Comparison of ENCODE assay signal across 8 mouse cellular contexts in genomic region chr17:84119221-84120017, GRCm38 (mm10).
DNase-seq lines count a peak whose midpoint lies in the region; ATAC-seq lines count a peak whose summit lies in the region.

No protein-coding gene starts in this region.

- no peaks in the 10 kb centered on the region for H3K9me3 ChIP-seq in liver, embryonic 15.5 days (replicated peaks)

- H3K4me2 ChIP-seq in liver, embryonic 15.5 days, result peak overlapping the region; percentile 13; the same call in 1 of the 2 replicates

- H3K4me1 ChIP-seq in liver, embryonic 15.5 days (replicated peaks), result peaks cover 72% of the 10 kb centered on the region

- no peaks in the 10 kb centered on the region for H3K36me3 ChIP-seq in liver, embryonic 15.5 days (replicated peaks)

- peak; percentile 42 for DNase-seq in adrenal gland, postnatal 14 days
- DNase-seq in adrenal gland, adult 18-20 months (ENCODE audit: low spot score in 2 of 2), result no peak
- peak; percentile 58 for DNase-seq in MEL-GATA-1-ER (ENCODE audit: extremely low read depth, low read depth)
- peak; percentile 93 to 94 for DNase-seq in spleen, postnatal 36 days (ENCODE audit: low spot score in 2 of 2)
- no peak for DNase-seq in cerebellum, adult 9-10 months
- no peak for DNase-seq in Muller cell, postnatal 12 days (ENCODE audit: inconsistent ontology term)
- DNase-seq in kidney, postnatal 10 days, result no peak

- H3K4me3 ChIP-seq in liver, embryonic 15.5 days (replicated peaks), result no peak overlapping the region

- WGBS in liver, embryonic 15.5 days (ENCODE audit: insufficient replicate concordance), result 36% methylated on average over 16 of the region's 16 CpGs

- ATAC-seq in liver, embryonic 15.5 days (ENCODE audit: insufficient read depth), result no peak; the same call in 1 of the 2 replicates

- H3K27me3 ChIP-seq in liver, embryonic 15.5 days, result no peaks in the 10 kb centered on the region

- H3K9ac ChIP-seq in liver, embryonic 15.5 days, result no peak overlapping the region

- H3K27ac ChIP-seq in liver, embryonic 15.5 days (replicated peaks), result peak overlapping the region; percentile 84

Comparison
In these comparisons a context has a peak if more than half of its experiments do, and no peak if none do; other contexts are left out.
1. DNase-seq: peak in adrenal gland, postnatal 14 days (single experiment), MEL-GATA-1-ER (single experiment) and spleen, postnatal 36 days (2 of 2); none in adrenal gland, adult 18-20 months (0 of 2), cerebellum, adult 9-10 months (single experiment), Muller cell, postnatal 12 days (single experiment) and kidney, postnatal 10 days (single experiment).